Mouse (Mus musculus) telencephalon, adult 2 months (tissue): Measurements from ENCODE around the gene Atf3.

Experiments used
- DNase-seq: peaks from one replicate; pipeline ENCODE4 v3.0.0-alpha.2; 2011; ENCODE audit warnings: low read depth, low spot score

Atf3 gene

DNA sequence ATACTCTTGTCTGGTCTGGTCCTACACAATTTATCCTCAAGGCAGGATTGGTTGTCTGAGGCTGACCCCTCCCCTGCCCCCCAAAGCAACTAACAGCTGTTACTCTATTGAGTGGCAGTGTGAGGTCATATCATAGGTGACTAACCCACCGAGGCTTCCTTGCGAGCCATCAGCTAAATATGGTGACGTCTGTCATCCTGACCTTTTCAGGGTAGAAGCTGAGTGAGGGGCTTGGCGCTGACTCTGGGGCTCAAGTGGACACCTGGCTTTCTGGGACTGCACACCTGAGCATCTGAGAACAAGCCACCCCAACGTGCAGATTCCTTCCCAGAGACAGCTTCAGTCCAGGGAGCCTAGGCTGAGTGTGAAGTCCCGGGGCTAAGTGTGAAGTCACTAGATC lies at the start of gene Atf3:
Atf3 (minus strand) TSS at position 101 of the 400 bp plus-strand sequence.
- no peak for DNase-seq

DNA sequence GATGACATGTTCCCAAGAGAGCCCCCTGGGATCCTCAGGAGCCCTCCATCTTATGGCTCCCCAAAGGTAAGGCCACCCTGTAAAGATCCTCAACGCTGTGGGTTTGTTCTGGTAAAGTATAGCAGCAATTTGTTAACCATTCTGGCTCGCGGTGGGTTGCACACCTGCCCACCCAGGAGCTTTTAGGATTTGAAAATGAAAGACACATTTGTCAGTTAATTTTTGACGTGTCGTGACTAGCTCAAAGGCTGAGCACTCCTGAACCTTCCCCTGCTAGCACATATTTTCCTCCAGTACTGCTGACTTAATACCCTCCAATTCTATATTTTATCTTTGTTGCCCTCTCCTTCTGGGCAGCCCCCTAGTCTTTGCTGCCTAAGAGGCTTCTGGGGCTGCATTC lies 49.3 kb upstream of the Atf3 start:
- no peak for DNase-seq

DNA sequence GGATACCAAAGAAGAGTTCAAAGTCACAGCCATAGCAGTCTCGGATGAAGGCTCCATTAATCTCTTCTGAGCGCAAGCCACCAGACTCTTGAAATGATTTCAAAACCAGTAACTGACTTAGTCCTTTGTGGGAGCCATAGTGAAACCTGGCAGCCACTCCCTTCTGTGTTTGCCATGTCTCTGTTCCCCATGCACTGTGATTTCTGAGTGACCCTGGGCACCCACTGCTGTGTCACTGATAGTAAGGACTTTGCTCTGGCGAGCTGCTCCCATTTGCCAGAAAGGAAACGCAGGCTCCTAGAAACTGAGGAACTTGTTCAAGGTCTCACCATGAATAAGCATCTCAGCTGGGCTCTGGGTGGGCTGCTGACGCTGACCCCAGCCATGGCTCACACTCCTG lies 45.6 kb upstream of the Atf3 start:
- no peak for DNase-seq

DNA sequence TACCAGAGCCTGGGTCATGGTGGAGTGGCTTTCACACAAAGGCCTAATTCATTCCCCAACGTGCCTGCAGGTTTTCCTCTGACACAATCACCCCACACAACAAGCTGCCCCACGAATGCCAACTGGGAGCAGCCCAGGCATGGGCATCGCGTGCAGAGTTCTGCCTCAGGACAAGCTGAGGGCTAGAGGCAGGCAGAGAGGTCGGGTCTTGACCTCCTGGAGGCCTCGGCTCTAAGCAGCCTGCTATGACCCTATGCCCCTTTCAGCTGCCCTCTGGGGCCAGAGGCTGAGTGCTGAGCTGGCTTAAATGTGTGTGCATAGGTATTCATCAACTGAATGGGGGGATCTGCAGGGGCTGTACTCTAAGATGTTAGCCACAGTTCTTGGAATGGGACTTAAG lies 44.0 kb upstream of the Atf3 start:
- no peak for DNase-seq

DNA sequence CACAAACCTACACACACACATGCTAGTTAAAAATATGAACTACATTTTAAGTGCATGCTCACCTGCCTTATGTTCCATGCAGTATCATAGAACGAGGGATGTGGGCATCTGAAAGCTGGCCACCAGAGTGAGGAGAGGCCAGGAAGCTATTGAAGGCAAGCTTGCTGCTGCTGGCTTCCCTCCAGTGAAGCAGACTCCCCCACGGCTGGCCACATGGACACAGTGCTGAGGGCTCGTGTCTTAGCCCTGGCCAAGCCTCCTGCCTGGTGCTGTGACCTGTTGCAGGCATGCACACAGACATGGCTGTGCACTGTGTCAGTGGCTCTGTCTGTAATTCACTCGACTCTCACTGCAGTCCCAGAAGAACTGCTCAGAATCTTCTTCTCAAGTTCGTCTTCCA lies 41.8 kb upstream of the Atf3 start:
- DNase-seq = no peak

DNA sequence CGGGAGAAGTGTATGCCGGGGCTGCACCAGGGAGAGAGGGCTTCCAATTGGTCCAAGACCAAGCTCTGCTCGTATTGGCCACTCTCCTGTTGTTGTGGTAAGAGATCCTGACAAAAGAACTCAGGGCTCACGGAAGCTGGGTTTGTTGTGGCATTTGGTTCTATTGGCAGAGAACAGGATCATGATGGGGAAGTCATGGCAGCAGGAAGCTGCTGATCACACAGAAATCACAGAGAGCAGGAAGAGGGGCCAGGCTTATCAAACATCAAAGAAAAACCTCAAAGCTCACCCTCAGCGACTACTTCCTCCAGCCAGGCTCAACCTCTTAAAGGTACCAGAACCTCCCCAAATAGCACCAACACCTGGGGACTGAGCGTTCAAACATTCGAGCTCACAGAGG lies 41.3 kb upstream of the Atf3 start:
- no peak for DNase-seq

DNA sequence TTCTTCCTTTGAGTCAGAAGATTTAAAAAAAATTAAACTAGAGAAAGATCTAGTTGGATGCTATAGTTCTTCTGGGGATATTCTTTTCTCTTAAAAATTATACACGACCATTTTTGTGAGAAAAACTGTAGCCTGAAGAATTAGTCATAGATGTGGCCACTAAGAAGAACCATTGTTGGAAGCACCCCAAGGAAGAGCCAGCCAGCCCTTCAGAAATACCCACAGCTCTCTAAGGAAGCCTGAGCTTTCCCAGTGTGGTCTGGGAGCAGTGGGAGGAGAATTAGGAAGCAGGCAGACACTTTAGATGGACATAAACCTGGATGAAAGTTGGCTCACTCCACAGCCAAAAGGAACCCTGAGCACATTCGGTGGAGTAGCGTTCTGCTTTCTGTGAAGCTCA lies 40.7 kb upstream of the Atf3 start:
- DNase-seq = no peak

DNA sequence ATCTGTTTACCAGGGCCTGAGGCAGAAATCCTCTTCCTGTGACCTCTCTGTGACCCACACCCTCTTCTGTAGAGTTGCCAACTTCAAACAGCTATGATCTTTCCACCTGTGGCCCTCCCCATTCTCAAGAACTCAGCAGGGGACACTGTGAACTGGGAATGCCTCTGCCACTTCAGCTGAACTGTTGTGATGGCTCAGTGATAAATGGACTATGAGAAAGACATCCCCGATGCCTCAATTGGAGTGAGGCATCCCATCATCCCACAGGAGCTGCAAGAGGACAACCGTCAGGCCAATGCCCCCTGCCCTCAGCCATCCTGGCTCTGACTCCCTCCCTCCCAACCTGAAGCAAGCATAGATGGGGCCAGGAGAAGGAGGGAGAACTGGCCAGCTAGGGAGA lies 40.1 kb upstream of the Atf3 start:
- no peak for DNase-seq

DNA sequence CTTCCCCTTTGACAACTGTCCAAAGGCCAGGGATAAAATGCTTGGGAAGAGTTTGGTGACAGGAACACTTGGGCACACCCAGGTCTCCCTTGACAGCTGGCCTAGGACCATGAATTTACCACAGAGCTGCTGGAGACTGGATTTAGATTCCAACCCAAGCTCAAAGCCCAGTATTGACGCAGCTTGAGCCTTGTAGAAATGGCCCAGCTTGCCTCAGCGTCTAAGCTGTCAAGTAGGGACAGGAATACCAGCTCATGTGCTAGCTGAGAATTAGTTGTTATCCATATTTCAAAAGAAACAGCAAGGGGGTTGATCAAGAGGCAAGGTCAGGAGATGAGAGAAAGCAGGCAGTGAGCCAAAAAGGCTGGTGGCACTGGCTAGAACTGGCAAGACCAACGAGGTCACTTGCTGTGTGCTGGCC lies 39.5 kb upstream of the Atf3 start:
- DNase-seq = no peak

DNA sequence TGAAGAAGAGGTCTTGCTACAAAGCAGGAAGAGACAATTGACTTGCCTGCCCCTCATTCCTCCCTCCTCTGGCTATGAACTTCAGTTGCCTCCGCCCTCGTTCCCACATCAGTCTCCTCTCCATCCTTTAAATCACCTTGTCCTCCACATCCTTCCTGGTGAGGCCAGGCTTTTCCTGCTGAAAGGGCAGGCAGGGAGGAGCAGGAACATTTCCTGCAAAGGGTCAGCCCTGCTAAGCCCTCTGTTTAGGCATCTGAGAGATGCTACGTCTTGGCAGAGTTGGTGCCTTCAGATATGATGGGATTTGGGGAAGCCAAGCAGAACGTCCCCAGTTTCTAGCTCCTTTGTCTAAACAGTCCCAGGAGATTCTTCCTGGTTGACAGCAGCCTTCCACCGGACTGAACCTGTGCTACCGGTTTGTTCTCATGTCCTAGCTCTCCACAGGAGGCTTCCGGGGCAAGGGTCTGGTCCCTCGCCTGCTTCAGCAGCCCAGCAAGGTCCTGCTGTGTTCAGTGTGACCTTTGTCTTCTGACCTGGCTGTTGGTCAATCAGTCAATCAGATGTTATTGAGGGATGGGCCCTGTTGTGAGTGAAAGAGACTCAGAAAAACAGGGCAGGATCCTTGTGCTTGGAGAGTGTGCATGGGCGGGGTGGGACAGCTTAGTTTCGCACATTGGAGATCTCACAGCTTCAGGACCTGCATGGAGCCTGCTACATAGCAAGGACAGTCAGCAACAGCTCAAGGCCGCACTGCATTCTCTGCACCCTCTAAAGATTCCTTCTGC lies 38.9 kb upstream of the Atf3 start:
- no peak for DNase-seq

DNA sequence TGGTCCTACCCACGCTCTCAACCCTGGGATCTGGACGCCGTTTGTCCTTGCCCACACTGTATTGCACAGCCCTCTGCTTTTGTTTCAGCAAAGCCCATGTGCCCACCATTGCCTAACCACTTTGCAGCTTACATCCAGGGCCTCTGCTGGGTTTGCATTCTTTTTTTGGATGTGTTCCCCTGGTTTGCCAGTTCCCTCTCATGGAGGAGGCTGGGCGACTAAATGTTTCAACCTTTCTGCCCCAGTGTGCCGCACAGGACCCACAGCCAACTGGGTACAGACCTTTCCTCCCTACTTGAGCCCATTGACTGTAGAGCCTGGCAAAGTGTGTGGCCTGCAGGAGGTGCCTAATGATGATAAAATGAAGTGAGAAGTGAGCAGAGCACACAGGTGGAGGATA lies 38.3 kb upstream of the Atf3 start:
- no peak for DNase-seq

DNA sequence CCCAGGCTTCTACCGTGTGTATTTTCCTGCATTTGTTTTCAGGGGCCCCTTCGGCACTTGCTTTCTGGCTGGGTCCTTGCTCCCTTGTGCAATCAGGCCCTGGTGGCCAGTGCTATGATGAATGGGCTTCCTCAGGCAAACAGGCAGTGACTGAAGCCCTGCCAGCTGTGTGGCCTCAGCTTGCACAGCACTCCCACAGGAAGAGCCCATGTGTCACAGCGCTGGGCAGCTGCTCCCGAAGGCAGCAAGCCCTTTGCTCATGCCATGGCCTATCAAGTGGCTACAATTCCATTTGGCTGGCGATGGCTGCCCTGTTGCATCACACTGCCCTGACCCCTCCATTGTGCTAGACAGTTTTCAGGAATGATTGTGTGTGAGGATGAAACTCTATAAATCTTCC lies 36.6 kb upstream of the Atf3 start:
- DNase-seq = no peak

DNA sequence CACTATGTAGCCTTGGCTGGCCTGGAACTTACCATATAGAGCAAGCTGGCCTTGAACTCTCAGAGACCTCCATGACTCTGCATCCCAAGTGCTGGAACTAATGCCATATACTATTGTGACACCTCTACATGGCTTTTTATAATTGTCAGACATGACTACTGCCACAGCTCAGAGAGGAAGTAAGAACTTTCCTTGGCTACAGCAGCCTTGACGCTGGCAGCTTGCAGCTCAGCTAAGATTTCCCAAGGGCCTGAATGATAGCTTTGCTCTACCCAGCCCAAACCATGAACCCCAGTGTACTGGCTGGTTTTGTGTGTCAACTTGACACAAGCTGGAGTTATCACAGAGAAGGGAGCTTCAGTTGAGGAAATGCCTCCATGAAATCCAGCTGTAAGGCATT lies 35.8 kb upstream of the Atf3 start:
- DNase-seq = no peak

DNA sequence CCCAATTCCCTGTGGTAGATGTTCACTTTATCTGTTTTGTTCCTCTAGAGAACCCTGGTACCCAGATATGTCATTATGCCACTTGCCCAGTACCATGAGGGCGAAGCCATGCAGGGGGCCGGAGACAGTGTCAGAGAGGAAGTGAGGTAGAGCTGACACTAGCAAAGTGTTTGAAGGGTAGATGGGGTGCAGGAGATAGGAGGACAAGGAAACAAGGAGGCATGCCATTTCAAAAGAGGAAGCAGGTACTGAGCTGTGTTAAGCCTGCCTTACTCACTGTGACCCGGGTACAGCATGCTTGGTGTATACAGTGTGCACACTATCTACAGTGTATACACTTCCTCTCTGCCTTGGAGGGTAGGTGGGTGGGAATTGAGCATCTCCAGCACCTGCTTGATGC lies 32.1 kb upstream of the Atf3 start:
- no peak for DNase-seq

DNA sequence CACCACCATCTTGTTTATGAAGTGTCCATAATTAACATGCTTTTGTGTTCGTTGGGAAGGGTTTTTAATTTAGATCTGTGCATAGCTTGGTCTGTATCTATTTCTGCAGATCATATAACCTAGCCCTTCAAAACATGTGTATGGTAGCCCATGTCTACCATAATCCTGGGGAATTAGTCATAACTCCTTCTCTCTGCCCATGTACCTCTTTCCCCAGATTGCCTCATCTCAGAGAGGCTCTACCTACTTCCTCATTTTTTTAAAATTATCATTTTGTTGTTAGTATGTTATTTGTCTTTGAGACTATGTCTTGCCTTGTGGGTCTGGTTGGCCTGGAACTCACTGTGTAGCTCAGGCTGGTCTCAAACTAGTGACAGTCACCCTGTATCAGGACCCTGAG lies 30.6 kb upstream of the Atf3 start:
- no peak for DNase-seq

DNA sequence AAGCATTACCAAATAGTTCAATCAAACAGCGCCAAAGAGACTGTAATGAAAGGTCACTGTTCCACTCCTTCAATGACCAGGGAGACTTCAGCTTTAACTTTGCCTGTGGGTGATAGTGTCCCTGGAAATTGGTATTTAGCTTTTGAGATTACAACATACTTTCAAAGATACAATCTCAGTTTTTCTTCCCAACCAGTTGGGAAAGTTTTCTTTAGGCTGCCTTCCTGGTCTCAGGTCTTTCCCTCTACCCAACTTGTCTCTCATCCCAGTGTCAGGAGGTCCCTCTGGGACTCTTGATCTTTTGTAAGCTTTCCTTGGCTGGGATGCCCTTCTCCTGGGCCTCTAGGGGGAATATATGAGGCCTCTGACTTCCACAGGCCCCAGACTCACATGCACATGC lies 29.7 kb upstream of the Atf3 start:
- DNase-seq = no peak

DNA sequence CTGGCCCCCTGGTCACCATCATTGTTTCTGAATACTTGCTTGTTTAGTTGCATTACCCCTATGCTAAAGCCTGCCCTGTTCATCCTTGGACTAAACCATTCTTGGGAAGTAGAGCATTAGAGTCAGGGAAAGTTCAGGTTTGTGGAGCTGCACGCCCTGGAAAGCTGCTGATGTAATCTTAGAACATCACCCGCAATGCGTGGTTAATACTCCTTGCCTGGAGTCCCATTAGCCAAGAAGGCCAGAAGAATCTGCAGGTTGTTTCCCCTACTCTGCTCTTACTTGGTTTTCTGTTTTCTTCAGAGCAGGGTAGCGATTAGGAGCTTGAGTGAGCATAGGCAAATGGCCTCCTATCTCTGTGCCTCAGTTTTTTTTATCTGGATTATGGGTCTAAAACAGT lies 26.0 kb upstream of the Atf3 start:
- DNase-seq = no peak

DNA sequence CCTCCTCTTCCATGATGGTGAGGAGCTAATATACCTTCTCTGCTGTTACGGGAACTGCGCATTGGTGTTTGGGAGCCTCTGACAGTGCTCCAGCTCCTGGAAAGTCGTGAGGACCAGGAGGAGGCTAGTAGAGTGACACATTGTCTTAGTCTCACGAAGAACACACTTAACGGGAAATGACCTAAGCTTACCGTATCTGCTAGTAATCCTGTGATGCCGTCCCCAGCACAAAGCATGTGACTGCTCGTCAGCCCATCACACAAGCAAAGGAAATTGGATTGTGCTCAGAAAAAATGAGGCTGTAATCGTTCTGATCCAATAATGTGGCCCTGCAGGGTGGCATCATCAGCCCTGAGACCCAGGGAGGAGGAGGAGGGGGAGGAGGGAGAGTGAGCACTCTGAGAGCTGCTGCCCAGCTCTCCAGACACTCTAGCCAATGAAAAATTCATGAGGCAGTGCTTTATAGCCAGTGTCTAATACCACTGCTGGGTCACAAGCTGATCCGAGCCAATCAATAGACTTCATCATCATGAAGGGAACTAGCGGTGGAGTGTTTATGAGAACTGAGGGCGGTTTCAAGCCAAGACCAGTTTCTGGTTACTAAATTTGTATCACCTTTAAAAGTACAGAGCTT lies 24.3 kb upstream of the Atf3 start:
- no peak for DNase-seq

DNA sequence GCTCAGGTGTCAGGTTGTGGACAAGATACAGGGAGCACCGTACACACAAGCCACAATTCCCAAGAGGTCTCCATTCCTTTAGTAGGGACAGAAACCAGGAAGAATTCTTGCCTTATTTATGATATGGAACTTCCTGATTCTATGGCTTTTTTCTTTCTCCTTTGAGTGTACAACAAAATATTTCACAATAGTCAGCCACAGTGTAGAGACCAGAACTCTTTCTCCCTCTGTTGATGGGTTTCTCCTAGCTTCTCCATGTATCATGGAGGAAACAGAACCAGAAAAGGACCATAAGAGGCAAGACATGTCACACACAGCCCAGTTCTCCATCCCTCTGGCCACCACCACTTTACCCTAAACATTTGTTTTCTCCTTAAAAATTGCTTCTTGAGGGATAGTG lies 23.7 kb upstream of the Atf3 start:
- no peak for DNase-seq

DNA sequence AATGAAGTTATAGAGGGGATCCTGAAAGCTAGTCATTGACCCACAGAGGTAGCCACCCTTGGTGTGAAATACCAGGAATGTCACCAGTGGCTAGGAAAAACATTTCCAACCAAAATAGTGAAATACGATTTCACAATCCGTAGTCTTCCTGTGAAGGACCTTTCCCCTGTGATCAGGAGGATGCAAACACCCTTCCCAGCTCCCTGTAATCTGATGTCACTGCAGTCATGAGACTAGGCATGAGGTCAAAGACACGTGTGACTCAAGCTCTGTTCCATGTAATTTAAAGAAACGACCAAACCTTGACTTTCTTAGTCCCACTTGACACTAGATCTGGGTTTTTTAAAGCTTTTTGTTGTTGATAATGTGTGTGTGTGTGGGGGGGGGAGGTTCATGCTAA lies 21.8 kb upstream of the Atf3 start:
- DNase-seq = no peak

DNA sequence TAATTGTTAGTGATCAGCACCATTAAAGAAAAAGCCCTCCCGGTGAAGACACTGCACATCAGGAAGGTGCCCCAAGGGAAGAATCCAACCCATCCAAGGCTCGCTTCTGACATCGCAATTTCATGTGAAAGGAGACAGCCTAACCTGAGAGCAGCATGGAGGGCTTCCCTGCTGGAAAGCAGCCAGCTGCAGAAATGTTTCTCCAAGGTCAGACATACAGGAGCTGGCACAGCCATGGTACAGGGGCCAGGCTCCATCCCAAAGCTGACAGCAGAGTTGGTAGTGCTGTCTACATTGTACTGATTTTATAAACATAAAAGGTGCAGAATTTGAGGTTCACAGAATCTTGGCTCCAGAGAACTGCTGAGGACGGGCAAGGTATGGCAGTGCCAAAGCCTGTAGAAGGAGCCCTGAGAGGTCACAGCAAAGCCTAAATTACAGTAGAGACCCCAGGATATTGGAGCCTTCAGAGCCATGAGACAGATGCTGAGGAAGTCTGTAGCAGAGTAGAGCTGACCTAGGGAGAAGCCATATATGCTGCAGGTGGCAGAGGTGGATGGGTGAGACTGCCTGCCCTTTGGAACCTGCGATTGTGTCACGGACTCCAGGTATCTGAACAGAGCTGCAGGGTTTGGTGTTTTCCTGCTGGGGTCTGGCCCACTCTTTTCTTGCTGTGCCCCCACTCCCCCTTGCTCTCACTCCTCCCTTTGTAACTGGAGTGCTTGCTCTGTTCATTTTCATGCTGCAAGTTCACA lies 18.1 kb upstream of the Atf3 start:
- no peak for DNase-seq

DNA sequence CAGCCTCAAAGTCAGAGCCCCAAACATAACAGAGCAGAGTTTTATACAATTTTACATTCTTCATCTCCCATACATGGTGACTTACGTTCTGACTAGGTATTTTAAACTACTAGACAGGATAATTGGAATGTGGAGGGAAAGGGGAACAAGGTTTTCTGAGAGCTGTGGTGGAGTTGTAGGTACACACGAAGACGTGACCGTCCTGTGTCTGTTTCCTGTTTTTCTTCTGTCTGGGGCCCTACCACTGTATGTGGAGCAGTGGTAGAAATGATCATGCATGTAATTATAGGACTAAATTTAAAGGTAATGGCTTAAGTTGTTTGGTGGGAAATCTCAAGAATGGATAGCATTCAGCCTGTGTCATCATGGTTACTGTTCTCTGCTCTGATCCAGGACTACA lies 17.0 kb upstream of the Atf3 start:
- no peak for DNase-seq

DNA sequence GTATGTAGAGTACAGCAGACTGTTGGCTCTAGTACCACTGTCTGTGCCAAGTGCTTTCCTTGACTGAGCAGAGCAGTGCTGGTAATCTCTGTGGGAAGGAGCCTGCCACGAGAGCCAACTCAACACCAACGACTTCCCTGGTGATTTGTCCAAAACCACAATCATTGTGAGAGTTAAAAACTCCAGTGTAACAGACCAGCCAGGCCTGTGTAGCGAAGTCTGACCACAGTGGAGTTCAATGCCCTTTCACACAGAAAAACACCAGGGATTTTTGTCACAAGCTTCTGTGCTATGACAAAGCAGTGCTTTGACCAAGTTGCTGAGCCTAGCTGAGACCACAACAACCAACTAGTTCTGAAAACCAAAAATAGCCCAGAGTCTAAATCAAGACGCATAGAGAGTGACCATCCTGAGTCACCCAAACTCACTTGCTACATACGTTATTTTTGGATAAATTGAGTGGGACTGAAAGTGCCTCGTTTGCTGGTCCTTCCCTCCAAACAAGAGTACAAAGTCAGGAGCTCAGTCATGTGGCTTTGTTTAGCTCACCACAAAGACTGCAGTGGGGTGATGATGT lies 12.6 kb upstream of the Atf3 start:
- DNase-seq = peak; percentile 38
